Mouse (Mus musculus): Measurements from ENCODE around the gene Tmem189.

DNA sequence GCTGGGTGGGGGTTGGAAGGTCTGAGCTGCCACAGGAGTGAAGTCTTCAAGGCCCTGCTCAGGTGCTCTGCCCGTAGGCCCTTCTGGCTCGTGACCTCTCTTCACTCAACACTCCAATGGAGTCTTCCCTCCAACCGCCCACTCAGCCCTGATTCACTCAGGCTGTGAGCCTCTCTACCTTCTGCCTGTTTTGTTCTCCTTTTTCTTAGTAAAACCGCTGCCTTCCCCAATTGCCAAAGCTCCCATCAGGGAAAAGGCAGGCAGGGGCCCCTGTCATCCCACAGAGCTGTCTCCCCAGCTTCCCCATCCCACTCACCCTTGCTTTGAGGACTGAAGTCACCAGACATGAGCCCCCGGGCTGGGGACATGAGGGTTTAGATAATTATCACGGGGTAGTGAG lies 25.4 kb upstream of the Tmem189 start:
- TF ChIP-seq GATA1 (IDR thresholded peaks at IDR 0.05; ENCODE audit: low read length) (no peak), TAL1 (IDR thresholded peaks at IDR 0.05; ENCODE audit: low read length) (no peak)
